Comparison of ENCODE assay signal across 12 mouse cellular contexts in genomic region chr3:101578072-101578471, GRCm38 (mm10). TPM values are rescaled to one million over a fixed set of nuclear protein-coding genes. Genes with fewer than 3 reads are reported as not detected.
DNase-seq lines count a peak whose midpoint lies in the region; ATAC-seq and TF ChIP-seq lines count a peak whose summit lies in the region.
"Had no signal": no experiment of that assay in that cellular context is flagged by ENCODE, and none has a peak within 500 bp of the region (broad histone marks: within the 10 kb centered on the region; RNA-seq: fewer than 3 reads in every experiment).

No protein-coding gene starts in this region.

- H3K9me3 ChIP-seq in embryonic facial prominence, embryonic 14.5 days (ENCODE audit: control insufficient read depth, low read length) = no peaks in the 10 kb centered on the region
- H3K9me3 ChIP-seq in embryonic facial prominence, embryonic 10.5 days = no peaks in the 10 kb centered on the region
- no peaks in the 10 kb centered on the region for H3K9me3 ChIP-seq in hindbrain, postnatal 0 days (ENCODE audit: low read length)
- H3K9me3 ChIP-seq in hindbrain, embryonic 14.5 days (ENCODE audit: control insufficient read depth, low read length) = no peaks in the 10 kb centered on the region
- H3K9me3 ChIP-seq in neural tube, embryonic 15.5 days (replicated peaks) = no peaks in the 10 kb centered on the region
- H3K9me3 ChIP-seq in midbrain, embryonic 16.5 days (replicated peaks; ENCODE audit: control insufficient read depth, low read length, poor library complexity, severe bottlenecking) = no peaks in the 10 kb centered on the region
- H3K9me3 ChIP-seq: forebrain, embryonic 13.5 days; limb, embryonic 10.5 days; liver, embryonic 12.5 days had no signal

- H3K9ac ChIP-seq in embryonic facial prominence, embryonic 14.5 days (ENCODE audit: low read depth, low read length) = no peak overlapping the region
- no peak overlapping the region for H3K9ac ChIP-seq in hindbrain, postnatal 0 days (replicated peaks; ENCODE audit: low read length)
- H3K9ac ChIP-seq in hindbrain, embryonic 14.5 days = no peak overlapping the region
- H3K9ac ChIP-seq in neural tube, embryonic 15.5 days (replicated peaks) = no peak overlapping the region
- H3K9ac ChIP-seq in midbrain, embryonic 16.5 days (ENCODE audit: low read depth, low read length) = no peak overlapping the region
- H3K9ac ChIP-seq: forebrain, embryonic 13.5 days; liver, embryonic 12.5 days had no signal

- no peak overlapping the region for H3K4me2 ChIP-seq in embryonic facial prominence, embryonic 14.5 days (ENCODE audit: low read depth, low read length)
- H3K4me2 ChIP-seq in hindbrain, postnatal 0 days (ENCODE audit: low read depth, low read length) = no peak overlapping the region
- H3K4me2 ChIP-seq in hindbrain, embryonic 14.5 days (replicated peaks) = no peak overlapping the region
- H3K4me2 ChIP-seq in neural tube, embryonic 15.5 days = no peak overlapping the region
- no peak overlapping the region for H3K4me2 ChIP-seq in midbrain, embryonic 16.5 days (ENCODE audit: low read length)
- H3K4me2 ChIP-seq: forebrain, embryonic 13.5 days; liver, embryonic 12.5 days had no signal

- DNase-seq in embryonic facial prominence, embryonic 14.5 days (ENCODE audit: low spot score) = peak; percentile 48
- DNase-seq in embryonic facial prominence, embryonic 10.5 days (ENCODE audit: low spot score) = no peak
- no peak for DNase-seq in hindbrain, postnatal 0 days (ENCODE audit: low spot score)
- no peak for DNase-seq in hindbrain, embryonic 14.5 days (ENCODE audit: low spot score)
- peak; percentile 89 for DNase-seq in MN1 (ENCODE audit: low spot score)
- DNase-seq: thymus, postnatal 36 days had no signal

- H3K4me1 ChIP-seq in embryonic facial prominence, embryonic 14.5 days (ENCODE audit: control insufficient read depth, insufficient read depth, low read length) = peaks cover 1% of the 10 kb centered on the region; the same call in 1 of the 2 replicates
- H3K4me1 ChIP-seq in embryonic facial prominence, embryonic 10.5 days = peaks cover 6% of the 10 kb centered on the region; the same call in 1 of the 2 replicates
- 0 out of 2 replicates have a peak, but pooled peaks cover 3% of the 10 kb centered on the region for H3K4me1 ChIP-seq in hindbrain, postnatal 0 days (ENCODE audit: insufficient read depth, low read length)
- peaks cover 8% of the 10 kb centered on the region for H3K4me1 ChIP-seq in hindbrain, embryonic 14.5 days (replicated peaks; ENCODE audit: control insufficient read depth, insufficient read depth, low read length)
- peaks cover 6% of the 10 kb centered on the region; the same call in 1 of the 2 replicates for H3K4me1 ChIP-seq in neural tube, embryonic 15.5 days
- peaks cover 3% of the 10 kb centered on the region; the same call in 1 of the 2 replicates for H3K4me1 ChIP-seq in midbrain, embryonic 16.5 days (ENCODE audit: control insufficient read depth, insufficient read depth, low read length)
- H3K4me1 ChIP-seq: liver, embryonic 12.5 days had no signal

- no peak; the same call in 1 of the 2 replicates for ATAC-seq in embryonic facial prominence, embryonic 14.5 days (ENCODE audit: low read depth)
- no peak for ATAC-seq in hindbrain, postnatal 0 days
- ATAC-seq in hindbrain, embryonic 14.5 days (ENCODE audit: low FRiP score) = no peak
- ATAC-seq in neural tube, embryonic 15.5 days (ENCODE audit: low FRiP score) = no peak
- no peak for ATAC-seq in midbrain, embryonic 16.5 days
- ATAC-seq: liver, embryonic 12.5 days had no signal

- H3K4me3 ChIP-seq in embryonic facial prominence, embryonic 14.5 days (ENCODE audit: low read depth, low read length) = no peak overlapping the region
- H3K4me3 ChIP-seq in embryonic facial prominence, embryonic 10.5 days = no peak overlapping the region
- no peak overlapping the region for H3K4me3 ChIP-seq in hindbrain, postnatal 0 days (ENCODE audit: low read length)
- no peak overlapping the region for H3K4me3 ChIP-seq in hindbrain, embryonic 14.5 days (replicated peaks; ENCODE audit: low read length)
- no peak overlapping the region for H3K4me3 ChIP-seq in neural tube, embryonic 15.5 days (replicated peaks)
- no peak overlapping the region for H3K4me3 ChIP-seq in midbrain, embryonic 16.5 days (ENCODE audit: low read depth, low read length)
- H3K4me3 ChIP-seq: forebrain, embryonic 13.5 days; limb, embryonic 10.5 days; liver, embryonic 12.5 days had no signal

- peaks cover 81% of the 10 kb centered on the region for H3K36me3 ChIP-seq in embryonic facial prominence, embryonic 14.5 days (ENCODE audit: control insufficient read depth, insufficient read depth, low read length)
- H3K36me3 ChIP-seq in embryonic facial prominence, embryonic 10.5 days (replicated peaks) = peaks cover 91% of the 10 kb centered on the region
- H3K36me3 ChIP-seq in hindbrain, postnatal 0 days (ENCODE audit: insufficient read depth, low read length) = peaks cover 74% of the 10 kb centered on the region
- peaks cover 86% of the 10 kb centered on the region for H3K36me3 ChIP-seq in hindbrain, embryonic 14.5 days (replicated peaks; ENCODE audit: control insufficient read depth, insufficient read depth)
- peaks cover 86% of the 10 kb centered on the region for H3K36me3 ChIP-seq in neural tube, embryonic 15.5 days
- peaks cover 54% of the 10 kb centered on the region for H3K36me3 ChIP-seq in midbrain, embryonic 16.5 days (ENCODE audit: control insufficient read depth, insufficient read depth, low read length)

- WGBS in embryonic facial prominence, embryonic 14.5 days = 71% methylated on average over 3 of the region's 3 CpGs
- 93% methylated on average over 3 of the region's 3 CpGs for WGBS in embryonic facial prominence, embryonic 10.5 days
- 73% methylated on average over 3 of the region's 3 CpGs for WGBS in hindbrain, postnatal 0 days
- 86% methylated on average over 3 of the region's 3 CpGs for WGBS in hindbrain, embryonic 14.5 days
- WGBS in neural tube, embryonic 15.5 days = 83% methylated on average over 3 of the region's 3 CpGs
- WGBS in midbrain, embryonic 16.5 days = 90% methylated on average over 3 of the region's 3 CpGs

- H3K27me3 ChIP-seq in embryonic facial prominence, embryonic 14.5 days (replicated peaks; ENCODE audit: control insufficient read depth, insufficient read depth, low read length) = no peaks in the 10 kb centered on the region
- H3K27me3 ChIP-seq in embryonic facial prominence, embryonic 10.5 days (replicated peaks; ENCODE audit: low read depth, poor library complexity, severe bottlenecking) = no peaks in the 10 kb centered on the region
- no peaks in the 10 kb centered on the region for H3K27me3 ChIP-seq in hindbrain, postnatal 0 days (ENCODE audit: insufficient read depth, low read length)
- no peaks in the 10 kb centered on the region for H3K27me3 ChIP-seq in hindbrain, embryonic 14.5 days (ENCODE audit: control insufficient read depth, insufficient read depth, low read length)
- H3K27me3 ChIP-seq in neural tube, embryonic 15.5 days (replicated peaks) = no peaks in the 10 kb centered on the region
- no peaks in the 10 kb centered on the region for H3K27me3 ChIP-seq in midbrain, embryonic 16.5 days (ENCODE audit: control insufficient read depth, insufficient read depth, low read depth, low read length)
- H3K27me3 ChIP-seq: forebrain, embryonic 13.5 days; liver, embryonic 12.5 days; Patski had no signal

- no peak for TF ChIP-seq CTCF in hindbrain, postnatal 0 days (IDR thresholded peaks at IDR 0.05; ENCODE audit: low read depth)

- H3K27ac ChIP-seq in embryonic facial prominence, embryonic 14.5 days (replicated peaks; ENCODE audit: low read depth, low read length) = peak overlapping the region; percentile 10
- no peak overlapping the region for H3K27ac ChIP-seq in embryonic facial prominence, embryonic 10.5 days (replicated peaks)
- H3K27ac ChIP-seq in hindbrain, postnatal 0 days = peak overlapping the region; percentile 58; the same call in 1 of the 2 replicates
- H3K27ac ChIP-seq in hindbrain, embryonic 14.5 days = no peak overlapping the region
- 0 out of 2 replicates have a peak overlapping the region, but pooled peaks have one; percentile 7 for H3K27ac ChIP-seq in neural tube, embryonic 15.5 days (replicated peaks)
- no peak overlapping the region for H3K27ac ChIP-seq in midbrain, embryonic 16.5 days (ENCODE audit: low read length)
- H3K27ac ChIP-seq: limb, embryonic 10.5 days; liver, embryonic 12.5 days had no signal

RNA-seq across cellular contexts. Expression of gene Atp1a1, which starts 26.4 kb away (rescaled TPM):
- polyA plus RNA-seq in embryonic facial prominence, embryonic 14.5 days (2014; fragmentation: Nextera tagmentation; extraction: Ambion mirVana) = 153 and 162 TPM in 2 replicates
- polyA plus RNA-seq in embryonic facial prominence, embryonic 10.5 days (2016; fragmentation: Nextera tagmentation; extraction: Ambion mirVana) = 38.4 and 45.5 TPM in 2 replicates
- total RNA-seq in hindbrain, postnatal 0 days (2014; rRNA removed) = 244 and 264 TPM in 2 replicates
- 66.3 and 66.4 TPM in 2 replicates for polyA plus RNA-seq in hindbrain, postnatal 0 days (2015; fragmentation: Nextera tagmentation; extraction: Ambion mirVana)
- polyA plus RNA-seq in hindbrain, embryonic 14.5 days (2014; fragmentation: Nextera tagmentation; extraction: Ambion mirVana) = 105 and 112 TPM in 2 replicates
- polyA plus RNA-seq in neural tube, embryonic 15.5 days (2015; fragmentation: Nextera tagmentation; extraction: Ambion mirVana) = 77.2 and 88.7 TPM in 2 replicates
- 58.4 and 61.3 TPM in 2 replicates for polyA plus RNA-seq in midbrain, embryonic 16.5 days (2015; fragmentation: Nextera tagmentation; extraction: Ambion mirVana)

Comparison
In these comparisons a context has a peak if more than half of its experiments do, and no peak if none do; other contexts are left out.
1. DNase-seq: peak in embryonic facial prominence, embryonic 14.5 days (single experiment) and MN1 (single experiment); none in embryonic facial prominence, embryonic 10.5 days (single experiment), hindbrain, postnatal 0 days (single experiment) and hindbrain, embryonic 14.5 days (single experiment).
2. H3K27ac ChIP-seq: peak in embryonic facial prominence, embryonic 14.5 days (single experiment), hindbrain, postnatal 0 days (single experiment) and neural tube, embryonic 15.5 days (single experiment); none in embryonic facial prominence, embryonic 10.5 days (single experiment), hindbrain, embryonic 14.5 days (single experiment) and midbrain, embryonic 16.5 days (single experiment).